Mouse (Mus musculus): ENCODE results near the gene Plrg1.

Gene Plrg1

DNA sequence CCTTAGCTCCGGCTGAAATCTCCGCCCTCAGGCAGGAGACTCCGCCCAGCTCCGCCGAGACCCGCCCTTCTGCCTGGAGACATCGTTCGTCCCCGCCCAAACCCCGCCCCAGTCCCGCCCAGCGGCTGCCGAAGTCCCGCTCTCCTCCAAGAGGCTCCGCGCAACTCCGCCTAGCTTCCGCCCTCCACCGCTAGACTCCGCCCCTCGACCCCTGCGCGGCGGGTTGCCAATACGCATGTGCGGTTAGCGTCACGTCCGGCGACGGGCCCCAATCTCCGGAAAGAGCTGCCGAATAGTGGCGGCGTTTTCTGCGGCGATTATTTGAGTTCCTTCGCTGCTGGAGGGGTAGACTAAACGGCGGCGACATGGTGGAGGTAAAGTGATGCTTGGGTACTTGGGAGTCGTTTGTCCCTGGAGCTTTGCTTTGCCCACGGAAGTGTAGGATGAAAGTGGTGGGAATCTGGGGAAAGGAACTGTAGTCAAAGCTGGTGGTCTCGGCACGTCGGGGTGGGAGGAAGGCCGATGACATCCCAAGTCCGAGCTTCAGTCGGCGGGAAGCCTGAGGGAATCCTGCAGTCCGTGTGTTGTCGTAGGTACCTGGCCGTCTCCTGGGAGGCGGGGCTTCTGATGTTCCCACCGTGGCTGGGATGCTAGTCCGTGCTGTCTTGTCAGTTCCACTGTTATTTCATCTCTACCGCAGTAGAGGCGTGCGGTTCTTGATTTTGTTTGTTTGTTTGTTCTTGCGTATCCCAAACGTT is at the start of gene Plrg1:
Gene Plrg1 (plus strand): TSS at position 242 of the 758 bp plus-strand sequence.
- peak; percentile 85 for DNase-seq (ENCODE audit: extremely low read depth, low read depth)

DNA sequence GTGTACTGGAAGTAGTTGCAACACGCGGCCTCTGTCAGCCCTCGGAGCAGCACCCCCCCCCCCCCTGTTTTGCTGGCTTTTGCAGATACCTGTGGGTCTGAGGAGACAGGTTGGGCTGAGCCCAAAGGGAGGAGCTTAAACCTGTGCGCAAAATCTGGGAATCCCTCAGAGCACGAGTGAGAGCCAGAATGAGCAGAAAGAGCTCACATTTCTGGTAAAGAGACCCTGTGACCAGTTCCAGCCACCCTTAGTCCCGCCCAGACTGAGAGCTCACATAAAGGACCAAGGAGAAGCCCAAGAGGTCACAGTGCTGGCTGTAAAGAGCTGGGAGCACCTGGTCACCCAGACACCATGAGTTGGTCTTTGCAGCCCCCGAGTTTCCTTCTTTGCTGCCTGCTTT is 47.8 kb upstream of the Plrg1 start, which contains the start of gene Fgg:
Gene Fgg (plus strand): TSS at position 168 of the 400 bp plus-strand sequence.
- DNase-seq (ENCODE audit: extremely low read depth, low read depth) = no peak

DNA sequence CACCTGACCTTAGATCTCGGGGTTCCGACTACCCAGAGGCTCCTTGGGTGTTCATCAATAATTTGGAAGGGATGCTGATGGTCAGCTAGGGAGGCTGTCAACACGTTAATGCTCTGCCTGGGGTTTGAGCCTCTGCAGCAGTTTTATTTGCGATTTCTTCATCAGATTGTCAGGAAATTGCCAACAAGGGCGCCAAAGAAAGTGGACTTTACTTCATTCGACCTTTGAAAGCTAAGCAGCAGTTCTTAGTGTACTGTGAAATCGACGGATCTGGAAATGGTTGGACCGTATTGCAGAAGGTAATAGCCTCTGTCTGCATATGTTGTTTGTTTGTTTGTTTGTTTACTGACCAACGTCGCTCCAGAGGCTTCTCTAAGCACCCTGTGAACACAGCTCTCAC is 45.0 kb upstream of the Plrg1 start:
- DNase-seq (ENCODE audit: extremely low read depth, low read depth) = no peak

DNA sequence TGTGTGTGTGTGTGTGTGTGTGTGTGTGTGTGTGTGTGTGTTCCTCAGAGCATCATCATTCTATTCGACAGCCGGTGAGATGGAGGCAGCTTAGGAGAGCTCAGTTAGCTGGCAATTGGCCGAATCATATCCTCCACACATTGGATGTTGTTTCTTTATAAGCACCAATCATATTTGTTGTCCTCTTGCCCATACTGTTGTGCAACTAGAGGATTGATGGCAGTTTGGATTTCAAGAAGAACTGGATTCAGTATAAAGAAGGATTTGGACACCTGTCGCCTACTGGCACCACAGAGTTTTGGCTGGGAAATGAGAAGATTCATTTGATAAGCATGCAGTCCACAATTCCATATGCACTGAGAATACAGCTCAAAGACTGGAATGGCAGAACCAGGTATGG is 44.2 kb upstream of the Plrg1 start:
- DNase-seq (ENCODE audit: extremely low read depth, low read depth) = no peak

DNA sequence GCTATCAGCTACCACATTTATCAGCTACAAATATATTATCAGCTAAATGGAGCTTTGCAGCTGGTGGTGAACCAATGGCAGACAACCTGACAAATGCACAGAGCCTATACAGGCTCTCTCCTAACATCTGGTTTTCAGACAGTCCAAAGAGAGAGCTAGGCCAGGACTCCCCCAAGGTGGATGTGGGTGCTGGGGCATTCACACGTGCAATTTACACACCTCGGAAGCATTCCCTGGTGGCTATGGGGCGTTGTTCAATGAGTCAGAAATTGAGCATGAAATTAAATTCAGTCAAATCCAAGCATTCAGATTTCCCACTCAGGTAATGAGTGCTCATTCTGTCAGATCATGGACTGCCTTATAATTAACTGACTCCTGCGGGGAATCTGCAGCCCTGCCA is 43.8 kb upstream of the Plrg1 start:
- DNase-seq (ENCODE audit: extremely low read depth, low read depth) = no peak

DNA sequence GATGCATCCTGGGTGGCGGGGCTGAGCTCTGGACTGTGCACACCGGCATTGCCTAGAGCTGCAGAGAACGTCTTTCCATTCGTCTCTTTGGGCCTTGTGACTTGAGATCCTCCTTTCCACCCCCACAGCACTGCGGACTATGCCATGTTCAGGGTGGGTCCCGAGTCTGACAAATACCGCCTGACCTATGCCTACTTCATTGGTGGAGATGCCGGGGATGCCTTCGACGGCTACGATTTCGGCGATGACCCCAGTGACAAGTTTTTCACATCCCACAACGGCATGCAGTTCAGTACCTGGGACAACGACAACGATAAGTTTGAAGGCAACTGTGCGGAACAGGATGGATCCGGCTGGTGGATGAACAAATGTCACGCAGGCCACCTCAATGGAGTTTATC is 42.7 kb upstream of the Plrg1 start:
- DNase-seq (ENCODE audit: extremely low read depth, low read depth) = no peak

DNA sequence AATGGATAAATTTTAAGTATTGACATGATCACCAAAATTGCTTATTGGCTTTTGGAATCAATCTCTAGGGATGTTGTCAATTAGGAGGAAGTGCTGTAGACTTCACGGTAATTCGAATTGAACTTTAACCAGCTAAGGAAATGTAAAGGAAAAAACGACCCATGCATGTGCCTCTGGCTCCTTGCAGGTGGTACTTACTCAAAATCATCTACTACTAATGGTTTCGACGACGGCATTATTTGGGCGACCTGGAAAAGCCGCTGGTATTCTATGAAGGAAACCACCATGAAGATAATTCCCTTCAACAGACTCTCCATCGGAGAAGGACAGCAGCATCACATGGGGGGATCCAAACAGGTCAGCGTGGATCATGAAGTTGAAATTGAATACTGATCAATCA is 41.4 kb upstream of the Plrg1 start:
- no peak for DNase-seq (ENCODE audit: extremely low read depth, low read depth)

DNA sequence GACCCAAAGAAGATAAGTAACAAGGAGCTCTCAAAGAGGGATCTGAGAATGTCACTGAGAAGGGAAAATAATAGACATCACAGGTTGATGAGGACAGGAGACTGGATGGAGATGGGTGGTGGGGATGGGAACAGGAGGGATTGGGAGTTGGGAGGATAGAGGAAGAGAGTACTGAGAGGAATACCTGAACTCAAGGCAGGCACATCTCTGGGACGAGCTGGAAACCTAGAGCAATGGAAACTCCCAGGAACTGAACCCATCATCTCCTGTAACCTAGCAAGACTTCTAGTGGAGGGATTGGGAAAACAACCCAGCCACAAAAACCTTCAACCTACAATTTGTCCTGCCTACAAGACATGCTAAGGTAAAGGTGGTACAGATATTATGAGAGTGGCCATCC is 39.1 kb upstream of the Plrg1 start:
- DNase-seq (ENCODE audit: extremely low read depth, low read depth) = no peak

DNA sequence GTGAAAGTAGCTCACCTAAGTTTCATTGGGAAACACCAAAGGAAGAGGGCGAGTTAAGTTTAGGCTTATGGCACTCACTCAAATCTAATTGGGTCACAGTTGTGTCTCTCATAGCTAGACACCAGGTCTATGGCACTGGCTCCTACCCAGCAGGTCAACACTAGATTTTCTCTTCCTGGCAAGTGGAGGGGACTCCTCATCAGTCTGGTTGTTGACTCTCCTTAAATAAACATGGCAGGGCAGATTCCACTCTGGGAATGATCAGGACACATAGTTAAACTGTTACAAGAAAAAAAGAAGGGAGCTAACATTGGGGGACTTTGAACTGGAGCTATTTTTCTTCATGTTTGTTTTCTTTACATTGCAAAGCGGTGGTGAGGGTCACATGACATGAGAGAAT is 34.9 kb upstream of the Plrg1 start:
- no peak for DNase-seq (ENCODE audit: extremely low read depth, low read depth)

DNA sequence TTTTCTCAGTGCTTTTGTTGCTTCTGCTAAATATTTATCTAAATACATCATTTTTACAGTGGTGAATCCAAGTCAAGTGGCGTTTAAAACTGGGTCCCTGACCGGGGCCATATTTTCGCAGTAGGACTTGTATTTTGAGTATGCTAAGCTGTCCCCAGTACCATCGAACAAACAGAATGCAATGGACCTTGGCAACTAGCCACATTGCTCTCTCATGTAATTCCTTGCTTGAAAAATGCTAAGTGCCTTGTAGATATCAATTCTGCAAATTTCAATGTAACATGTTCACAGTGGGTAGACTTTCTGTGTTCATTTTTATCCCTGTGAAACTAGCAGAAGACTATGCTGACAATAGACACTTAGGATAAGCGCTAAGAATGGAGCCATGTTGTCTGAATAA is 34.1 kb upstream of the Plrg1 start:
- no peak for DNase-seq (ENCODE audit: extremely low read depth, low read depth)

DNA sequence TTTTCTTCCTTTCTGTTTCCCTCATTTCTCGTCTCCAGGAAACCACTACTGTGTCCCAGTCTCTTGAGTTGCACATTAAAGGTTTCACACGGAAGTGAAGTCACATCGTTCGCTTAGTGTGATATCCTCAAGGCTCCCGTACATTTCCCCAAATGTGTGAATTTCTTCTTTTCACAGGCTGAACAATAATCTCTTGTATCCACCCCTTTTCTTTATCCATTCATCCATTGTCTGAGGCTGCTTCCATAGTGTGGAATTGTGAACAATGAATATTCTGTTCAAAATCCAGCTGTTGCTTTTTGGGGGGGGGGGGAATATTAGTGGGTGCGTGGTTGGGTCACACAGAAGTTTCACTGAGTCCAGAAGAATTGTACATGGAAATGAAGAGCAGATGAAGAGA is 30.3 kb upstream of the Plrg1 start:
- no peak for DNase-seq (ENCODE audit: extremely low read depth, low read depth)

DNA sequence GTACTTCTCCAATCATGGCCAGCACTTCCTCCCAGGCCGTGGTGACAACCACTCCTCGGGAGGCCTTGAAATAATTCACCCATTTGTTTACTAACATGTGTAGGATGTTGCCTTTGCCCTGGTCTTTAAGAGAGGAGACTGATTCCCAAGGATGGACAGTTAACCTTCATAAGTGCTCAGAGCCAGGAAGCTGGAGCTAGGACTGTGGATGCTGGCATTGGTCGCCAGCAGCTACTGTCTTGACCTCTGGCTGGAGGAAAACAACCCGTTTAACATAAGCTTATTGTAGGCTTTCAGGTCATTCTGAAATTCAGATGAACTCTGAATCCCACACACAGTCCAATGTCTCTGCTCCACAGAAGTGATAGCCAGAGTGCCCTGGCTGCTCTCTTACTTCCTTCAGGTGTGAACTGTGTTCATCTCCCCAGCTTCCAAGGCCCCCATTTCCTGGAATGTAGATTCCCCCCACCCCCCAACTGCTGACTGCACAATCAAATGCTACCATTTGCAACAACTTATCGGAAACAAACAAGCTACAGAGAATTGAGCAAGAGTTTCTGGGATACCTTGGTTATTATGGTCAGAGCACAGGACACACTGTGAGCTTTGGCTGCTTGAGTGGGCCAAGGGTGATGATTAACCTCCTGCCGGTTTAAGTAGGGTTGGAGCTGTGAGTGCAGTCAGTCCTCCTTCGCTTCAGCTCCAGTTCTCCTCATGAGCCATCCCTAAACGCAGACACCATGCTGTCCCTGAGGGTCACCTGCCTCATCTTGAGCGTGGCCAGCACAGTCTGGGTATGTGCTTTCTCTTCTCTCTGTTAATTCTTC is 29.6 kb upstream of the Plrg1 start, which contains the start of gene Fga:
Gene Fga (plus strand): TSS at position 602 of the 827 bp plus-strand sequence.
- no peak for DNase-seq (ENCODE audit: extremely low read depth, low read depth)

DNA sequence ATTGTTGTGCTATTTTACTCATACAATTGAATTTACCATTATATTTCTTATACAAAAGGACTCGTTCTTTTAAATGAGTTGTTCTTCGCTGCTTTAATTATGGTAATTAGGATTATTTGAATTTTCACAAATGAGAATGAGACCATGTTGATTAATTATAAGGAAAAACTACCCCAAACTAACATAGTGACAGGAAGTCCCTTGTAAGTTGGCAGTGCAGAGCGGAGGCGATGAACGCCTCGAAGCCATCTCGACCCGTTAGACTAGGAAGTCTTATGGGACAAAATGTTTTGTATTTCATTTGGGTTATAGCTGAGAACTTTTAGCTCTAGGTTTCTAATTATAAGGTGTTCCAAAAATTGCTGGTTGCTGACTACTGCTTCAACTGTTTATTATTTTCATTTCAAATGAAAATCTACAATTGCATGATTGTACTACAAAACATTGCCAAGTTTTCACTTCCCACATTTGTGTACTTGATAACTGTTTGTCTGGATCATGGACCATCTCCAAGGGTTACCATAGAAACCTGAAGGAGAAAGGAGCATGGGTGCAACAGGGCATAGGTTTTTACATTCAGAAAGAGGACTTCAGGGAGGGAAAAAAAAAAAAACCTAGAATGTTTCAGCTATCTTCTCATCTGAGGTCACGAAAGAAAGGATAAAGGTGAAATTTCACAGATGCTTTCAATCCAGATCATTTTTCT is 27.6 kb upstream of the Plrg1 start:
- no peak for DNase-seq (ENCODE audit: extremely low read depth, low read depth)

DNA sequence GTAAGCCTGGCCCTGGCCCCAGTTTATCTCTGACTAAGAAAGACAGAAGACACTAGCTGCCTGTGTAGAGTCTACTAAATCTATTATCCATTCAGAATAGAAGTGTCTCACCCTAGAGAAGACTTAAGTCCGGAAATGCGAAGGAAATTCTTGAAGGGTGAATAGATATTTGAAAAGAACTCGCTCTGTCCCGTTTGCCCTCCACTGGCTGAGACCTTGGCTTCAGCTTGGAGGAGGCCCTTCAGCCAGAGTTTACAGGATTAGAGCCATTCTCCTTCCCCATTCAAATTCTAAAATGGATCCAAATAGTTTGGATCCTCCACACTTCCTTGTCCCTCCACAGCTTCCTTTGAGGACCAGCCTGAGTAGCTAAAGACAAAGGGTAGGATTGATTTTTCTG is 25.0 kb upstream of the Plrg1 start:
- no peak for DNase-seq (ENCODE audit: extremely low read depth, low read depth)

DNA sequence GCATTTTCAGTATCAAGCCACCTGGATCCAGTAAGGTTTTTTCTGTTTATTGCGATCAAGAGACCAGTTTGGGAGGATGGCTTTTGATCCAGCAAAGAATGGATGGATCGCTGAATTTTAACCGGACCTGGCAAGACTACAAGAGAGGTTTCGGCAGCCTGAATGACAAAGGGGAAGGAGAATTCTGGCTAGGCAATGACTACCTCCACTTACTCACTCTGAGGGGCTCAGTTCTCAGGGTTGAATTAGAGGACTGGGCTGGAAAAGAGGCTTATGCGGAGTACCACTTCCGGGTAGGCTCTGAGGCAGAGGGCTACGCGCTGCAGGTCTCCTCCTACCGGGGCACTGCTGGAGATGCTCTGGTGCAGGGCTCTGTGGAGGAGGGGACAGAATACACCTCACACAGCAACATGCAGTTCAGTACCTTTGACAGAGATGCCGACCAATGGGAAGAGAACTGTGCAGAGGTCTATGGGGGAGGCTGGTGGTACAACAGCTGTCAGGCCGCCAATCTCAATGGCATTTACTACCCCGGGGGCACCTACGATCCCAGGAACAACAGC is 22.5 kb upstream of the Plrg1 start:
- DNase-seq (ENCODE audit: extremely low read depth, low read depth) = no peak

DNA sequence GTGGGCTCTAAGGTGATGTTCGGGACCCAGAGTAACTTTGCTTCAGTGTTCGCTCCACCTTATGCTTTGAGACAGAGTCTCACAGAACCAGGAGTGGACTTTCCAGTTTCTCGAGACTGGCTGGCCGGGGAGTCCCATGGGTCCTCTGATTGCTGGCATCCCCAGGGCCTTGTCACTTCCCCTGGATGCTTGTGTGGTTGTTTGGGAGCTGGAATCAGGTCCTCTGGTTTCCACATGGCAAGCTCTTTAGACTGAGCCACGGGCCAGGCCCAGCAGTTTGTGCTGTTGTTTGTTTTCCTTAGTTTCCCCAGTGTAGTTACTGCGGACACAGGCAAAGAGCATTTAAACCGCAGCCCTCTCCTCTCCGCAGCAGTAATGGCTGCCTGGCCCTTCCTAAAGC is 21.5 kb upstream of the Plrg1 start:
- DNase-seq (ENCODE audit: extremely low read depth, low read depth) = no peak

DNA sequence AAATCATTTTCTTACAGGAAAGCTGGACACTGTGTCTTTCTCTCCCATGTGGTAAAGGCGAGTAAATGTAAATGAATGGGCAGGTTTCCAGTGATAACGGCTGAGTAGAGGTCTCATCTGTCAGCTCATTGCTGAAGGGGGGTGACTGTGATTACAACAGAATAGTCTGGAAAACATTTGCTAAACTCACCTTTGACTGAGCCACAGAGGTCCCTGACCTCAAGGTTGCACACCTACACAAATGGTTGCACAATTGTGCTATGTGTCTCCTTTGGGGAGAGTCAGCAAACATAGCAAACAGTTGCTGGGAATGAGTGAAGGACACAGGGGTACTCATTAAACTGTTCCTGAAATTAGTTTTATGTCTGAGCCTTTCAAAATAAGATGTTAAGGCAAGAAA is 16.5 kb upstream of the Plrg1 start:
- DNase-seq (ENCODE audit: extremely low read depth, low read depth) = no peak

DNA sequence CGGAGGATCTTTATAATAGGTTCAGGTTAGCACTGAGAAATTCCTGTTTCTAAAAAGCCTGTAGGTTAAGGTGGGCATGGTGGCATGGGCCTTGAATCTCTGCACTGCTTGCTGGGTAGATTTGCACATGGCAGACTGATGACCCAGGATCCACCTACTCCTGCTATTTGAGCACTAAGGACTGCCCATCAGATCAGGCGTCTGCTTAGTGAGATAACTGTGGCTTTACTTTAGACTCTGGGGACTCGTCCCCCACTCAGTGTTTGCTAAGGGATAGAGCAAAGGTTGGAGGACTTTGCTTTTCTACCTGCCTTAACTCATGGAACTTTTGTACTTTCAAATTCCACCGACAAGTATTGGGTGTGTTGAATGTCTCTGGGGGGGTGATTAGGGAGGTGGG is 15.7 kb upstream of the Plrg1 start:
- no peak for DNase-seq (ENCODE audit: extremely low read depth, low read depth)

DNA sequence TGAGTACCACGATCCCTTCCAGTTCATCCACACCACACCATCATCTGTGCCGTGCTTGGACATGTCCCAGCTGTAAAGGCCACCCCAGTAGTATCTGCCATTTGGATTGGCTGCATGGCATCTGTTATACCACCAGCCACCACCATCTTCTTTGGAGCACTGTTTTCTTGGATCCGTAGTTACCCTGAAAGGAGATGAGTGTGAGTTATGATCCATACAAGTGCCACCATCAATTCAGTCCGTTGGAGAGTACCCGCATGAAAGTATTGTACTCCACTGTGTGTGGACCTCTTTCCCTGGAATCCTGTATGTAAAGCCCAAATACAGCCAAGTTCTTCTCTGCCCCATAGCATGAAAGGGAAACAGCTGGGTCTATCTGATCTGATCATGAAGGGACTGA is 12.9 kb upstream of the Plrg1 start:
- no peak for DNase-seq (ENCODE audit: extremely low read depth, low read depth)

DNA sequence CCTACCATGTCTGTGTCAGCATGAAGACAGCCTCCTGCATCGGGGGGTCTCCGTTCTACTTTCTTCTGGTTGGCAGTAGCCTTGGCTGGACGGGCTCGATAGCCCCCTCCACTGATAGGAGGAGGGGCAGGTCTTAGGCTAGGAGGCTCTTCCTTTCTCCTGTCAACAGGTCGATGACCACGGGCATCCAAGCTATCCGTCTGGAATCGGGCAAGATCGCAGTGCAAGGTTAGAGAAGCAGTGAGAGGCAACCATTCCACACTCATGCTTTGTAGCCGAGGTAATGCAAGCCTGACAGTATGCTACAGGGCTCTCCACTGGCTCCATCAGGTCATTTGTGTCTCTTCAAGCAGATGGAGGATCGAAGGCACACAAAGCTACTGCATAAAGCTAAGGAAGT is 8.7 kb upstream of the Plrg1 start:
- no peak for DNase-seq (ENCODE audit: extremely low read depth, low read depth)

DNA sequence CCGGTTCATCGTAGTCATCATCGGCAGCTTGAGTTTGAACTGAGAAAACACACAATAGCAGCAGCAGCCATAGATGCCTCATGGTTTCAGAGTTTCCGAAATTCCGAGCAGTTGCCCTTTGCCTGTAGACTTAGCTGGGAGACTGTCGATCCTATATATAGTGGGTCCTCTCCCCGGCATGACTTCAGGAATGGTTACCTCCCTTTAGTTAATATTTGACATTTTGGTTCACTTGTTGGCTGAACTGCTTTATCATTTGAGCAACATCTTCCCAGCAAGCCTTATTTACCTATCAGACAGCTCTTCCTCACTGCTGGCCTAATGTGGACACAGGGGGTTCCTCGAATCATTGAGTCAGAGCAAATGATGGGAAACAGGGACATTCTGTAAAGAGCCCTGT is 5.6 kb upstream of the Plrg1 start, which contains the start of gene Fgb:
Gene Fgb (minus strand): TSS at position 184 of the 400 bp plus-strand sequence.
- no peak for DNase-seq (ENCODE audit: extremely low read depth, low read depth)

DNA sequence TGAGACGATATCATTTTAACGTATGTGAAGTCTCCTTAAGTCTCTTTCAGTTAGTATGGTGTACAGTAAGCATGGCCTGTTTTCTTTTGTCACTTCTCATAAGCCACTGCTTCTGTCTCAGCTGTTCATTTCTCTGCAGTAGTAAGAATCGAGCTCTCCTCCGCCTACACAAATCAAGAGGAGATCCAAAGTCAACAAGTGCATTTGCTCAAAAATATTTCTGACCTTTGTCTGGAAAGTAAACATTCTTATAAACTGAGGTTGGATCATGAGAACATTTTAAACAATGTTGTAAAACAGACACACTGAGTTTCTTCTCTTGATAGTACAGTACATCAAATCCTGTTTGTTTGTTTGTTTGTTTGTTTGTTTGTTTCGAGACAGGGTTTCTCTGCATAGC is 4.7 kb upstream of the Plrg1 start:
- no peak for DNase-seq (ENCODE audit: extremely low read depth, low read depth)
